17 mouse cellular contexts compared by ENCODE assay signal in genomic region chr6:129102858-129103555, GRCm38 (mm10). TPM values are rescaled to one million over a fixed set of nuclear protein-coding genes. Genes with fewer than 3 reads are reported as not detected.
DNase-seq lines count a peak whose midpoint lies in the region; ATAC-seq and TF ChIP-seq lines count a peak whose summit lies in the region.
"Had no signal": no experiment of that assay in that cellular context is flagged by ENCODE, and none has a peak within 500 bp of the region (broad histone marks: within the 10 kb centered on the region; RNA-seq: fewer than 3 reads in every experiment).

No protein-coding gene starts in this region.

- DNase-seq in heart, adult 9 months (ENCODE audit: low spot score in 2 of 2): peak; percentile 39 to 57
- peak; percentile 39 for DNase-seq in lung, embryonic 14.5 days
- DNase-seq in lung, postnatal 4 days: no peak
- no peak for DNase-seq in cerebellum, adult 18-20 months
- DNase-seq in B cell, adult 2 months: no peak
- DNase-seq: adrenal gland, postnatal 14 days; cerebellum, postnatal 14 days; thymus, adult 18-20 months had no signal

- TF ChIP-seq CTCF in lung, embryonic 14.5 days (IDR thresholded peaks at IDR 0.05; ENCODE audit: low read depth): no peak
- TF ChIP-seq CTCF in intestine, postnatal 0 days (IDR thresholded peaks at IDR 0.05; ENCODE audit: low read depth): no peak
- TF ChIP-seq CTCF in small intestine, adult 2 months (IDR thresholded peaks at IDR 0.05; ENCODE audit: extremely low read depth, insufficient read length, insufficient replicate concordance, low read depth, low read length): no peak

- H3K36me3 ChIP-seq in heart, embryonic 12.5 days: no peaks in the 10 kb centered on the region
- no peaks in the 10 kb centered on the region for H3K36me3 ChIP-seq in lung, embryonic 14.5 days (ENCODE audit: insufficient read depth)
- no peaks in the 10 kb centered on the region for H3K36me3 ChIP-seq in intestine, postnatal 0 days (ENCODE audit: control insufficient read depth, insufficient read depth)
- peaks cover 11% of the 10 kb centered on the region for H3K36me3 ChIP-seq in small intestine, adult 2 months (ENCODE audit: control insufficient read depth, insufficient read depth, low read length)
- H3K36me3 ChIP-seq: G1E; limb, embryonic 13.5 days; neural tube, embryonic 13.5 days had no signal

- H3K27ac ChIP-seq in heart, embryonic 12.5 days (ENCODE audit: poor library complexity, severe bottlenecking): no peak overlapping the region
- H3K27ac ChIP-seq in lung, embryonic 14.5 days (ENCODE audit: low read depth): no peak overlapping the region
- peak overlapping the region; percentile 78 for H3K27ac ChIP-seq in intestine, postnatal 0 days (ENCODE audit: low read depth, low read length)
- H3K27ac ChIP-seq in small intestine, adult 2 months (ENCODE audit: insufficient read depth, low read depth, low read length): peak overlapping the region; percentile 93
- H3K27ac ChIP-seq: hindbrain, embryonic 14.5 days; limb, embryonic 13.5 days; neural tube, embryonic 13.5 days had no signal

- no peak overlapping the region for H3K4me2 ChIP-seq in heart, embryonic 12.5 days
- H3K4me2 ChIP-seq in lung, embryonic 14.5 days: no peak overlapping the region
- 0 out of 2 replicates have a peak overlapping the region, but pooled peaks have one; percentile 30 for H3K4me2 ChIP-seq in intestine, postnatal 0 days (replicated peaks; ENCODE audit: low read depth)
- H3K4me2 ChIP-seq: hindbrain, embryonic 14.5 days; limb, embryonic 13.5 days; neural tube, embryonic 13.5 days had no signal

- ATAC-seq in heart, embryonic 12.5 days (ENCODE audit: insufficient number of reproducible peaks, low FRiP score): no peak
- ATAC-seq in lung, embryonic 14.5 days (ENCODE audit: insufficient read depth): no peak
- peak; percentile 24; the same call in 1 of the 2 replicates for ATAC-seq in intestine, postnatal 0 days

- no peak overlapping the region for H3K4me3 ChIP-seq in heart, embryonic 12.5 days
- H3K4me3 ChIP-seq in lung, embryonic 14.5 days (ENCODE audit: low read depth, low read length): no peak overlapping the region
- no peak overlapping the region for H3K4me3 ChIP-seq in intestine, postnatal 0 days (ENCODE audit: low read depth, low read length)
- H3K4me3 ChIP-seq in small intestine, adult 2 months (ENCODE audit: low read depth, low read length): no peak overlapping the region
- H3K4me3 ChIP-seq: limb, embryonic 13.5 days; neural tube, embryonic 13.5 days had no signal

- WGBS in heart, embryonic 12.5 days: 65% methylated on average over 4 of the region's 4 CpGs
- WGBS in lung, embryonic 14.5 days: 64% methylated on average over 4 of the region's 4 CpGs
- 40% methylated on average over 4 of the region's 4 CpGs for WGBS in intestine, postnatal 0 days
- 37% methylated on average over 4 of the region's 4 CpGs for WGBS in small intestine, adult 2 months

- no peaks in the 10 kb centered on the region for H3K27me3 ChIP-seq in heart, embryonic 12.5 days (replicated peaks)
- H3K27me3 ChIP-seq in lung, embryonic 14.5 days (ENCODE audit: insufficient read depth, low read length): no peaks in the 10 kb centered on the region
- H3K27me3 ChIP-seq in intestine, postnatal 0 days (replicated peaks; ENCODE audit: control insufficient read depth, insufficient read depth, low read length): no peaks in the 10 kb centered on the region
- no peaks in the 10 kb centered on the region for H3K27me3 ChIP-seq in small intestine, adult 2 months (ENCODE audit: control insufficient read depth, insufficient read depth, low read length)
- H3K27me3 ChIP-seq: limb, embryonic 13.5 days; neural tube, embryonic 13.5 days had no signal

- no peak overlapping the region for H3K9ac ChIP-seq in heart, embryonic 12.5 days
- H3K9ac ChIP-seq in lung, embryonic 14.5 days: no peak overlapping the region
- no peak overlapping the region for H3K9ac ChIP-seq in intestine, postnatal 0 days (ENCODE audit: low read depth, low read length)
- H3K9ac ChIP-seq: hindbrain, embryonic 14.5 days; limb, embryonic 13.5 days; neural tube, embryonic 13.5 days had no signal

- no peaks in the 10 kb centered on the region for H3K4me1 ChIP-seq in heart, embryonic 12.5 days (replicated peaks)
- no peaks in the 10 kb centered on the region for H3K4me1 ChIP-seq in lung, embryonic 14.5 days (ENCODE audit: insufficient read depth)
- 0 out of 2 replicates have a peak, but pooled peaks cover 4% of the 10 kb centered on the region for H3K4me1 ChIP-seq in intestine, postnatal 0 days (replicated peaks; ENCODE audit: control insufficient read depth, insufficient read depth, low read length)
- H3K4me1 ChIP-seq in small intestine, adult 2 months (ENCODE audit: control insufficient read depth, insufficient read depth, insufficient read length, low read length): peaks cover 4% of the 10 kb centered on the region; the same call in 1 of the 2 replicates
- H3K4me1 ChIP-seq: limb, embryonic 13.5 days; neural tube, embryonic 13.5 days had no signal

- H3K9me3 ChIP-seq in heart, embryonic 12.5 days (replicated peaks): no peaks in the 10 kb centered on the region
- no peaks in the 10 kb centered on the region for H3K9me3 ChIP-seq in lung, embryonic 14.5 days (ENCODE audit: low read depth, low read length)
- H3K9me3 ChIP-seq in intestine, postnatal 0 days (ENCODE audit: control insufficient read depth): no peaks in the 10 kb centered on the region
- H3K9me3 ChIP-seq: limb, embryonic 13.5 days; neural tube, embryonic 13.5 days had no signal

- no peak for TF ChIP-seq POLR2A in small intestine, adult 2 months (IDR thresholded peaks at IDR 0.05; ENCODE audit: low read depth, low read length)

RNA-seq across cellular contexts. Expression of gene Clec2e, which starts 2.3 kb away (rescaled TPM):
- not detected in 2 replicates for polyA plus RNA-seq in heart, embryonic 12.5 days (2016; fragmentation: Nextera tagmentation; extraction: Ambion mirVana)
- not detected in 2 replicates for polyA plus RNA-seq in lung, embryonic 14.5 days (2014; fragmentation: Nextera tagmentation; extraction: Ambion mirVana)
- polyA plus RNA-seq in intestine, postnatal 0 days (2015; fragmentation: Nextera tagmentation; extraction: Ambion mirVana): 76.4 and 89.8 TPM in 2 replicates
- polyA plus RNA-seq in small intestine, adult 2 months (2012; rRNA removed): 6.1 and 25.9 TPM in 2 replicates
- polyA plus RNA-seq: embryonic facial prominence, embryonic 11.5 days; G1E; hindbrain, embryonic 14.5 days; limb, embryonic 13.5 days; midbrain, postnatal 0 days; neural tube, embryonic 13.5 days had no signal

RNA-seq across cellular contexts. Expression of gene Klrb1f, which starts 57.3 kb away (rescaled TPM):
- polyA plus RNA-seq in heart, embryonic 12.5 days (2016; fragmentation: Nextera tagmentation; extraction: Ambion mirVana): not detected in 2 replicates
- 0.21 and 0.47 TPM in 2 replicates for polyA plus RNA-seq in lung, embryonic 14.5 days (2014; fragmentation: Nextera tagmentation; extraction: Ambion mirVana)
- polyA plus RNA-seq in intestine, postnatal 0 days (2015; fragmentation: Nextera tagmentation; extraction: Ambion mirVana): 0.25 and 0.44 TPM in 2 replicates
- polyA plus RNA-seq in small intestine, adult 2 months (2012; rRNA removed): 0.33 TPM in 1 of 2 replicates, not detected in the other
- polyA plus RNA-seq: G1E; limb, embryonic 13.5 days had no signal

Comparison
In these comparisons a context has a peak if more than half of its experiments do, and no peak if none do; other contexts are left out.
1. DNase-seq: peak in heart, adult 9 months (2 of 2) and lung, embryonic 14.5 days (single experiment); none in lung, postnatal 4 days (0 of 2), cerebellum, adult 18-20 months (0 of 2) and B cell, adult 2 months (0 of 2).
2. H3K27ac ChIP-seq: peak in intestine, postnatal 0 days (single experiment) and small intestine, adult 2 months (single experiment); none in heart, embryonic 12.5 days (single experiment) and lung, embryonic 14.5 days (single experiment).